Mouse (Mus musculus) hindbrain, embryonic 14.5 days (tissue): ENCODE data around the gene Siah3. TPM values are rescaled to one million over a fixed set of nuclear protein-coding genes. Genes with fewer than 3 reads are reported as not detected.
A peak's percentile ranks its signal among the peaks of the same experiment; 100 is the strongest.

Experiments used
- ATAC-seq: fragments of 200-750 bp; cut with Nextera tagmentation; 2 replicates; pipeline ENCODE4 v1.8.0; 2017; ENCODE audit warnings: moderate number of reproducible peaks, mild to moderate bottlenecking, moderate TSS enrichment, moderate library complexity; ENCODE audit not compliant: low FRiP score
- DNase-seq: peaks from one replicate; pipeline ENCODE4 v3.0.0-alpha.2; 2015; ENCODE audit warnings: low spot score
- H3K27ac ChIP-seq: fragments of 300-500 bp; sonication (generic); 2 replicates; pipeline ENCODE4 v1.5.1; 2014; ENCODE audit warnings: mild to moderate bottlenecking, moderate library complexity
- H3K27me3 ChIP-seq: fragments of 300-500 bp; sonication (generic); 2 replicates; pipeline ENCODE4 v1.6.1; 2014; ENCODE audit warnings: mild to moderate bottlenecking, low read length, mixed read lengths; ENCODE audit not compliant: control insufficient read depth, insufficient read depth
- H3K36me3 ChIP-seq: fragments of 300-500 bp; sonication (generic); replicated peaks from 2 replicates; pipeline ENCODE4 v1.6.1; 2014; ENCODE audit not compliant: control insufficient read depth, insufficient read depth
- H3K4me1 ChIP-seq: fragments of 300-500 bp; sonication (generic); replicated peaks from 2 replicates; pipeline ENCODE4 v1.6.1; 2014; ENCODE audit warnings: antibody characterized with exemption, low read length, mixed read lengths; ENCODE audit not compliant: control insufficient read depth, insufficient read depth
- H3K4me2 ChIP-seq: fragments of 300-500 bp; sonication (generic); replicated peaks from 2 replicates; pipeline ENCODE4 v1.6.1; 2014; ENCODE audit warnings: mild to moderate bottlenecking, moderate library complexity
- H3K4me3 ChIP-seq: fragments of 300-500 bp; sonication (generic); replicated peaks from 2 replicates; pipeline ENCODE4 v1.5.1; 2014; ENCODE audit warnings: mild to moderate bottlenecking, low read length
- H3K9ac ChIP-seq: fragments of 300-500 bp; sonication (generic); 2 replicates; pipeline ENCODE4 v1.6.1; 2014
- H3K9me3 ChIP-seq: fragments of 300-500 bp; sonication (generic); 2 replicates; pipeline ENCODE4 v1.6.1; 2016; ENCODE audit warnings: low read length; ENCODE audit not compliant: control insufficient read depth
- WGBS: fragments of 180-500 bp; shearing (Covaris S2); extraction: QIAGEN DNeasy Blood & Tissue Kit; methylation state at CpG from one replicate; pipeline ENCODE4 v1.1.7; 2014; 5-methylcytosine and 5-hydroxymethylcytosine counted together
- polyA plus RNA-seq: library from polyadenylated mRNA; unstranded; fragments of >200 nt; fragmentation: Nextera tagmentation; extraction: Ambion mirVana; gene quantifications from 2 replicates; pipeline ENCODE4 v1.2.1, GENCODE M21; 2014

Gene Siah3
- polyA plus RNA-seq, 1 experiment from 2014 or later, result 7.7 TPM

DNA sequence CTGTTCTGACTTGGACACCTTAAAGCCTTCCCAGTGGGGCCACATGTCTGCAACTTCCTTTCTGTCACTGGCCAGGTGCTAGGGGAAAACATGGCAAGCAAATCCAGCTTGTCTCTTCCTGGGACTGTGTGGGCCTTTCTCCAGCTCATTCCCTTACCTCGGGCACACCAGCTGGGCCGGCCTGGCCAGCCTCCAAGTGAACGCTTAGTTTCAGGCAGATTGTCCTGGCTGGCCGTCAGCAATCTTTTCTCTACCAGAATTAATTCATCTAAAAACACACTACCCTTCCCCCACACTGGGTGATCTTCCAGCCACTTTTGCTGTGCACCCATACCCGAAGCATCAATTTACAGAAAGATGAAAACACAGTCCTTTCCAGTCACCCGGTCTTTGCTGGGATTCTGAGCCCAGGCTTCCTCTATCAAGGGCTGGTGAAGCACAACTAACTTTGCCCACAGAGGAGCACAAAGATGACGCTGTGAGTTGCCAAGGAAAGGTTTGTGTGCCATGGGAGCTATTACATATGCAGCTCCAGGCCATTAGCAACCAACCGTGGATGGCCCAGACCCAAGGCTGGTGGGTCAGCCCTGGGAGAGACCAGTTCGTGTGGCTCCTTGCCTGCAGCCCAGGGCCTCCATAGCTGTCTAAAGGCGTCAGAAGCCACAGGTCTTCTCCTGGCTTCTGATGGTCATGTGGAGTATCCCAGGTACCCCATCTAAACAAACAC, 71.8 kb downstream of the Siah3 start:
- Histone ChIP-seq H3K36me3 (no peaks in the 10 kb centered on the region), H3K9ac (no peak overlapping the region), H3K4me2 (no peak overlapping the region), H3K27me3 (no peaks in the 10 kb centered on the region), H3K9me3 (no peaks in the 10 kb centered on the region), H3K4me3 (no peak overlapping the region), H3K27ac (peak overlapping the region; percentile 44), H3K4me1 (peaks cover 24% of the 10 kb centered on the region)
- peak; percentile 82 for ATAC-seq
- 45% methylated on average over 10 of the region's 10 CpGs for WGBS
- peak; percentile 76 for DNase-seq

DNA sequence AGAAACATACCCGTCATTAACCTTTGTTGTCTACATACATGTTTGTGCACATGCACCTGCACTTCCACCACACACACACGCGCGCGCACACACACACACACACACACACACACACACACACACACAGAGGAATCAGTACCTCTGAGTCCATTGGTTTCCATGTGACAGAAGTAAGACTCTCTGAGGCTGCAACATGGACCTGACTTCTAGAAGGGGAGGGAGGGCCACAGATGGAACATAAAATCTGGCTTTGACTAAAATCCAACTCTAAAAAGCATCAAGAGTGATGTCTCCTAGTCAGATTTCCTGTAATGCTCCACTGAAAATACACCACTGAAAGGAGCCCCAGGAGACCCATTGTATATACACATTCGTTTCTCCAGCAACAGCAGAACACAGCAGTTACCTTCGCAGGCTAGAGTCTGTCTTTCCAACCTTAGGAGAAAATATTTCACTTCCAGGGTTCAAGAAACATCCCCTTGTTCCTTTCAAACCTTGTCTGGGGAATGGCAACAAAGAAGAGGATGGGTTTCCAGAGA, 75.1 kb downstream of the Siah3 start:
- DNase-seq, result no peak
- no peak overlapping the region for H3K4me2 ChIP-seq
- no peak overlapping the region for H3K27ac ChIP-seq
- H3K9me3 ChIP-seq, result no peaks in the 10 kb centered on the region
- ATAC-seq, result no peak
- 72% methylated on average over 7 of the region's 7 CpGs for WGBS
- no peak overlapping the region for H3K4me3 ChIP-seq
- no peak overlapping the region for H3K9ac ChIP-seq
- peaks cover 24% of the 10 kb centered on the region for H3K4me1 ChIP-seq
- no peaks in the 10 kb centered on the region for H3K36me3 ChIP-seq
- no peaks in the 10 kb centered on the region for H3K27me3 ChIP-seq

DNA sequence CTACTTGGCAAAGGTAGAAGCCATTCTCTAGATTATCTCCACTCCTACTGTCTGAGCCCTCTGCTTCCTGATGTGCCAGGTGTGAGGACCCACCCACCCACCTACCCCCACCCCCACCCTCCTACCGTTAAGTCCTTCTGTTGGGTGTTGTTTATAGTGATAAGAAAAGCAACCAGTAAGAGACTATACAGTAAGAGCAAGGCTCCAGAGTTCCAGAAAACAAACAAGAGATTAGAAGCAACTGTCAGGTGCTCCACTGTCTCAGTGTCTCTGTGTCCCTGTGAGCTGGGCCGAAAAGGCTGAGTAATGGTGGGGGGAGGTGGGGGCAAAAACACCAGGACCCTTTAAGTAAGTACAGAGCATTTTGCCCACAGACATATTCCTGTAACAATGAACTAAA, 83.4 kb downstream of the Siah3 start:
- Histone ChIP-seq H3K9ac (no peak overlapping the region), H3K4me1 (peaks cover 37% of the 10 kb centered on the region), H3K4me2 (no peak overlapping the region), H3K36me3 (no peaks in the 10 kb centered on the region), H3K4me3 (no peak overlapping the region), H3K9me3 (no peaks in the 10 kb centered on the region), H3K27me3 (no peaks in the 10 kb centered on the region), H3K27ac (no peak overlapping the region)
- DNase-seq (no peak), ATAC-seq (no peak)
- WGBS, result 61% methylated on average over 2 of the region's 2 CpGs

DNA sequence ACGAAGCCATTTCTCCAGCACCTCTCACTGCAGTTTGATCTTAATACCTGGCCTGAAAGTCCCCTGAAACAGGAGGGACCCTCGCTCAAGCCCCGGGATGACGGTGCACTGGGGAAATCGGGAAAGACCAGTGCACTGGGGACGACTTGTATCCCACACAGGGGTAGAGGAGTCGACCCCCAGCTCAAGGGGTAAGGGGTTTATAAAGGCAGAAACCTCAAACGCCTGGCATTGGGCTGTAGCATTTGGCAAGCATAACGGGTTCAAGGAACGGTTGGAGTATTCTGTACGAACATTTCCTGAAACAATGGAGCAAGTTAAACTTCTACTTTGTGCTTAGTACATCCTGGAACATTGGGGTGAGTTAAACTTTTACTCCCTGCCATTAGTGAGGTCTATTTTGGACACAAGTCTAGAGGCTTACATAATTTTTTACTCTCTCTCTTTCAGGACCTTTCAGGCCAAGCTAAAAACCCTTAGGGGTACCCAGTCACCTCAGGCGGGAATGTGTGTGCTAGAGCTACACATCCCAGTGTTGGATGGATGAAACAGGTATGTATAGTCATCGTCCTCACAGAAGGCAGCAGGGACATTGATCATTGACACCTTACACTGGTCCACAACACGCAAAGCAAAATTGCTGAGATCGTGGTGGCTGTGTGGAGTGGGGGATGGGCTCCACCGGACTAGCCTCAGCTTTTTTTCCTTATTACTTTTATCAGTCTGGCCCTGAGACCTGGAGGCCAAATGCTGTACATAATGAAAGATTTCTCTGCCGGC, 84.6 kb downstream of the Siah3 start:
- H3K9ac ChIP-seq, result no peak overlapping the region
- ATAC-seq, result no peak; the same call in 1 of the 2 replicates

DNA sequence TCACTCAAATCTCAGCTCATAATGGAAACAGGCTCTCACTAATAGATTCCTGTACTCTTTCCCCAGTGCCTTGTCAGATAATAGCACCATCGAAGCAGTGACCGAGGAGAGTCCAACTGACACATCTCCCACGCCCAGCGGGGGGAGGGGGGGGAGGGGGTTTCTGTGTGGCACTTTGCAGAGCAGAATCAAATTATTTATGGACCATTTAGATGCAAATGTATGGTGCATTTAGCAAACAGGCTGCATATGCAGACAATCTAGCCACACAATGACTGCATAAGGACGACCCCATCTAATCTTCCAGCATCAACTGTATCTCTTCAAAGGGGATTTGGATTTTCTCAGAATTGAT, 85.2 kb downstream of the Siah3 start:
- DNase-seq (peak; percentile 67), ATAC-seq (peak; percentile 81)
- peaks cover 37% of the 10 kb centered on the region for H3K4me1 ChIP-seq
- H3K27ac ChIP-seq, result peak overlapping the region; percentile 74
- WGBS, result 10% methylated on average over 5 of the region's 5 CpGs
- H3K4me2 ChIP-seq, result peak overlapping the region; percentile 27
- no peaks in the 10 kb centered on the region for H3K36me3 ChIP-seq
- H3K4me3 ChIP-seq, result no peak overlapping the region
- H3K9me3 ChIP-seq, result no peaks in the 10 kb centered on the region
- H3K9ac ChIP-seq, result no peak overlapping the region
- H3K27me3 ChIP-seq, result no peaks in the 10 kb centered on the region

More for the DNA sequence above, 84.6 kb downstream of the Siah3 start:
- 42% methylated on average over 17 of the region's 17 CpGs for WGBS
- H3K4me1 ChIP-seq, result peaks cover 37% of the 10 kb centered on the region
- no peak overlapping the region for H3K4me3 ChIP-seq
- H3K27me3 ChIP-seq, result no peaks in the 10 kb centered on the region
- peak overlapping the region; percentile 27; the same call in 1 of the 2 replicates for H3K4me2 ChIP-seq
- peak overlapping the region; percentile 74; the same call in 1 of the 2 replicates for H3K27ac ChIP-seq
- H3K9me3 ChIP-seq, result no peaks in the 10 kb centered on the region
- H3K36me3 ChIP-seq, result no peaks in the 10 kb centered on the region
- no peak for DNase-seq

DNA sequence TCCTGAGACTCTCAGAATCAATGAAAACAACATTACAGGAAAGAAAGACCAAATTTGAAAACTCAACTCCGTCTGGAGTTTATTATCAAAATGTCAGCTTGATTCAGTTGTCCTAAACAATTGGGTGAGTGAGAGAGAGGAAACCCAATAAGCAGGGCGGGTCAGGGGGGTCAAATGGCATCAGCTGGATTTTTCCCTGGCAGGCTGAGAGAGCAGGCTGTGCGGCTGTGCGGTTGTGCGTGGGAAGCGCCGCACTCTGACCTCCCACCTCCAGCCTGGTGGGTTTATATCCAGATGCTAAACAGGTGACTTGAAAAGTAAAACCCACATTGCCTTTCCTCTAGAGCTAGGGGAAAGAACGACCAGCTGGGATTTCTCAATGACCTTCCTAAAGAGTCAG, 85.9 kb downstream of the Siah3 start:
- no peaks in the 10 kb centered on the region for H3K36me3 ChIP-seq
- no peak overlapping the region for H3K9ac ChIP-seq
- H3K9me3 ChIP-seq, result no peaks in the 10 kb centered on the region
- no peak for ATAC-seq
- 5% methylated on average over 8 of the region's 8 CpGs for WGBS
- DNase-seq, result no peak
- H3K4me1 ChIP-seq, result peaks cover 33% of the 10 kb centered on the region
- peak overlapping the region; percentile 74 for H3K27ac ChIP-seq
- no peak overlapping the region for H3K4me3 ChIP-seq
- no peaks in the 10 kb centered on the region for H3K27me3 ChIP-seq
- no peak overlapping the region for H3K4me2 ChIP-seq

DNA sequence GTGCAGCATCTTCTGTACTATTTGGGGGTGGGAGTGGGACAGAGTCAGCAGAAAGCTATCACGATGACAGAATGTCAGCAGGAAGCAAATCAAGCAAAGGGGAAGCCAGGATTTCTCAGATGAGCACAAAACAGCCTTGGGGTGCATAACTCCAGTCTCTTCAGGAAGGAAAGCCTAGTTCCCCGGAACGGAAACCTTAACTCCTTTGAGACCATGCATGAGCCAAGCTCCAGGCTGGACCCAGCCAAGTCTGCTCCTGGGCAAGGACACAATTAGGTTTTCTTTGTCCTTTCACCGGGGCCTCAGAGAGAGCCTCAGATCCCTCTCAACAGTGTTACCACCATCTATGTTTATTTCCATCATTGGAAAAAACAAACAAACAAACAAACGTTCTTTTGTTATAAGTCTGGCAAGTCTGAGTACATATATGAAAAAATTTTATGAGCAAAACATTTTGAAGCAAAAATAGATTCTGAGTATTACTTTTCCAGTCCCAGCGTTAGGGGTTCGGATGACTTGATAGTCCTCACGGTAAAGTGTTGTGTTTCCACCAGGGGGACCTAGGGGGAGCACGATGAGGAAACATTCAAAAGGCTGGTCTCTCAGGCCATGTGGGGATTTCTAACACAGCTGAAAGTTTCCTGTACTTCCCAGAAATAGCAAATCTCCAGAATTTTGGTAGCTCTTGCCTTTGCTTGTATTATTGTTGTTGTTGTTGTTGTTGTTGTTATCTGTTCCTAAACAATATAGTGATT, 106.0 kb downstream of the Siah3 start:
- no peaks in the 10 kb centered on the region for H3K27me3 ChIP-seq
- H3K9me3 ChIP-seq, result no peaks in the 10 kb centered on the region
- no peak overlapping the region for H3K4me2 ChIP-seq
- no peaks in the 10 kb centered on the region for H3K36me3 ChIP-seq
- WGBS, result 55% methylated on average over 9 of the region's 9 CpGs
- H3K9ac ChIP-seq, result no peak overlapping the region
- ATAC-seq (no peak), DNase-seq (no peak)
- peaks cover 18% of the 10 kb centered on the region for H3K4me1 ChIP-seq
- H3K4me3 ChIP-seq, result no peak overlapping the region
- H3K27ac ChIP-seq, result no peak overlapping the region

DNA sequence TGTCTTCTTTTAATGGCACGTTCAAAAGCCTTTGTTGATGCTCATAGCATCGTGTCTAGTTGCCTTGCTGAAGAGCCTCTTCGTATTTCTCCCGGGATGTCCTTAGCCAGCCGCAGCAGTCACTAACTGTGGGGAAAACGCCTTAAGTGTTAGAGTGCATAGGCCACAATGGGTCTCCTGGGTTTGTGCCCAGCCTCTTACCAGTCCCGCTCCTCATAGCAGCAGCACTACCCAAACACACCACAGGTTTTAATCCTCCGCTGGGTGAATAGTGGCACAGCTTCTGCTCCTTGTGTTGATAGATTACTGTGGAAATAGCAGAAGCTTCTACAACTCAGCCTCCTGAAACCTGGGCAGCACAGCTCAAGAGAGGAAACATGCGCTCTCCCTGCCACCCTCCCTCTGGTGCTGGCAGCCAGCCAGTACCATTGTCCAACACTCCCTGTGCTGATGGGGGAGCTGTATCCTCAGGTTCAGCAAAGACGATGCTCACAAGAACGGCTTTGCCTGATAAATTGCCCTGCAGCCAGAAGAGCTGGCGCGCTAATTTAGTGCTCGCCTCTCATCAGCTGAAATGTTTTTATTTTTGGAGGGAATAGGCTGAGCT, 109.9 kb downstream of the Siah3 start:
- Histone ChIP-seq H3K4me1 (peaks cover 24% of the 10 kb centered on the region), H3K4me3 (no peak overlapping the region), H3K4me2 (no peak overlapping the region), H3K9me3 (no peaks in the 10 kb centered on the region), H3K27me3 (no peaks in the 10 kb centered on the region), H3K36me3 (no peaks in the 10 kb centered on the region), H3K9ac (0 out of 2 replicates have a peak overlapping the region, but pooled peaks have one; percentile 13), H3K27ac (peak overlapping the region; percentile 69; the same call in 1 of the 2 replicates)
- ATAC-seq, result peak; percentile 89
- DNase-seq, result peak; percentile 79
- WGBS, result 20% methylated on average over 14 of the region's 14 CpGs
